Mouse (Mus musculus) testis, adult 2 months (tissue): Measurements from ENCODE around the gene Hmgcs1. TPM values are rescaled to one million over a fixed set of nuclear protein-coding genes. Genes with fewer than 3 reads are reported as not detected.
A peak's percentile ranks its signal among the peaks of the same experiment; 100 is the strongest.
"Not testable (repeated sequence)": the region's sequence is repeated elsewhere in the genome, so short reads cannot be mapped to it uniquely, and the experiment has no call there.

ENCODE experiments used
- H3K27ac ChIP-seq: fragments of 200-500 bp; 2 replicates; pipeline ENCODE4 v1.5.1; 2012; ENCODE audit warnings: low read depth, low read length; ENCODE audit not compliant: control insufficient read depth, insufficient read depth
- H3K27me3 ChIP-seq: fragments of 200-500 bp; 2 replicates; pipeline ENCODE4 v1.6.1; 2012; ENCODE audit warnings: mild to moderate bottlenecking, low read length, moderate library complexity; ENCODE audit not compliant: control insufficient read depth, insufficient read depth
- H3K36me3 ChIP-seq: fragments of 200-500 bp; 2 replicates; pipeline ENCODE4 v1.6.1; 2012; ENCODE audit warnings: mild to moderate bottlenecking, low read length; ENCODE audit not compliant: control insufficient read depth, insufficient read depth
- H3K4me1 ChIP-seq: fragments of 200-500 bp; 2 replicates; pipeline ENCODE4 v1.6.1; 2012; ENCODE audit warnings: low read length; ENCODE audit not compliant: control insufficient read depth, insufficient read depth
- H3K4me3 ChIP-seq: fragments of 200-500 bp; 2 replicates; pipeline ENCODE4 v1.5.1; 2012; ENCODE audit warnings: low read depth, mild to moderate bottlenecking, low read length, moderate library complexity, mixed read lengths; ENCODE audit not compliant: control insufficient read depth
- CTCF ChIP-seq: fragments of 200-500 bp; IDR thresholded peaks from 2 replicates; pipeline ENCODE4 v1.5.1; 2012; ENCODE audit warnings: low read depth, mild to moderate bottlenecking, inconsistent platforms, low read length, moderate library complexity; ENCODE audit not compliant: control insufficient read depth, insufficient read depth, insufficient replicate concordance
- POLR2A ChIP-seq: fragments of 200-500 bp; IDR thresholded peaks from 2 replicates; pipeline ENCODE4 v1.6.1; 2012; ENCODE audit warnings: low read depth, mild to moderate bottlenecking, inconsistent platforms, low read length, moderate library complexity; ENCODE audit not compliant: control insufficient read depth
- polyA plus RNA-seq: library from polyadenylated mRNA; depleted of rRNA; stranded (reverse); fragments of >200 nt; gene quantifications from 2 replicates; pipeline ENCODE4 v1.2.3, GENCODE M21; 2012

Gene Hmgcs1
- polyA plus RNA-seq, 1 experiment: 27.6 TPM

GRCm38 (mm10) chr13:119654734-119655133 is 35.4 kb upstream of the Hmgcs1 start:
- Histone ChIP-seq H3K27me3 (no peaks in the 10 kb centered on the region), H3K36me3 (no peaks in the 10 kb centered on the region), H3K27ac (no peak overlapping the region), H3K4me3 (no peak overlapping the region), H3K4me1 (0 out of 2 replicates have a peak, but pooled peaks cover 2% of the 10 kb centered on the region)
- TF ChIP-seq POLR2A (no peak), CTCF (no peak)

GRCm38 (mm10) chr13:119656246-119656645 is 33.9 kb upstream of the Hmgcs1 start:
- H3K4me3 ChIP-seq: no peak overlapping the region
- H3K27me3 ChIP-seq: no peaks in the 10 kb centered on the region
- H3K27ac ChIP-seq: no peak overlapping the region
- no peaks in the 10 kb centered on the region for H3K4me1 ChIP-seq
- no peaks in the 10 kb centered on the region for H3K36me3 ChIP-seq
- TF ChIP-seq CTCF: no peak
- TF ChIP-seq POLR2A: no peak

- no peak overlapping the region for H3K27ac ChIP-seq
- no peaks in the 10 kb centered on the region for H3K27me3 ChIP-seq
- H3K4me1 ChIP-seq: no peaks in the 10 kb centered on the region
- TF ChIP-seq POLR2A (no peak), CTCF (no peak)
- no peak overlapping the region for H3K4me3 ChIP-seq
- H3K36me3 ChIP-seq: no peaks in the 10 kb centered on the region
These were observed 33.2 kb upstream of the Hmgcs1 start for GRCm38 (mm10) chr13:119656846-119657416.

GRCm38 (mm10) chr13:119661420-119661819 is 28.8 kb upstream of the Hmgcs1 start:
- not testable (repeated sequence) for H3K27ac ChIP-seq, H3K27me3 ChIP-seq, H3K4me3 ChIP-seq, H3K4me1 ChIP-seq, H3K36me3 ChIP-seq

- Histone ChIP-seq H3K27me3 (no peaks in the 10 kb centered on the region), H3K4me3 (peak overlapping the region; percentile 81), H3K36me3 (no peaks in the 10 kb centered on the region), H3K27ac (no peak overlapping the region), H3K4me1 (no peaks in the 10 kb centered on the region)
- TF ChIP-seq POLR2A (no peak), CTCF (no peak)
These were observed 11.4 kb upstream of the Hmgcs1 start for GRCm38 (mm10) chr13:119678794-119679193.

- Histone ChIP-seq H3K4me3 (peak overlapping the region; percentile 74), H3K27me3 (no peaks in the 10 kb centered on the region), H3K27ac (peak overlapping the region; percentile 33; the same call in 1 of the 2 replicates), H3K36me3 (no peaks in the 10 kb centered on the region), H3K4me1 (no peaks in the 10 kb centered on the region)
- TF ChIP-seq POLR2A (peak; percentile 26; the same call in 1 of the 2 replicates), CTCF (no peak)
These were observed 10.5 kb upstream of the Hmgcs1 start for GRCm38 (mm10) chr13:119679721-119680120.

GRCm38 (mm10) chr13:119681161-119681560 is 9.0 kb upstream of the Hmgcs1 start:
- TF ChIP-seq CTCF (no peak), POLR2A (no peak)
- no peaks in the 10 kb centered on the region for H3K4me1 ChIP-seq
- H3K36me3 ChIP-seq: no peaks in the 10 kb centered on the region
- H3K4me3 ChIP-seq: peak overlapping the region; percentile 69
- no peaks in the 10 kb centered on the region for H3K27me3 ChIP-seq
- H3K27ac ChIP-seq: no peak overlapping the region

- no peaks in the 10 kb centered on the region for H3K4me1 ChIP-seq
- no peaks in the 10 kb centered on the region for H3K36me3 ChIP-seq
- H3K27ac ChIP-seq: no peak overlapping the region
- H3K4me3 ChIP-seq: no peak overlapping the region
- no peaks in the 10 kb centered on the region for H3K27me3 ChIP-seq
- TF ChIP-seq CTCF (no peak), POLR2A (no peak)
These were observed 5.6 kb upstream of the Hmgcs1 start for GRCm38 (mm10) chr13:119684416-119685177.
